Mouse (Mus musculus) CD4-positive helper T cell, adult 2 months (primary cell): ENCODE measurements around the gene St6galnac6.
A peak's percentile ranks its signal among the peaks of the same experiment; 100 is the strongest.

Source experiments
- DNase-seq: peaks from one replicate; pipeline ENCODE4 v3.0.0-alpha.2; 2012; ENCODE audit warnings: low read depth, missing footprints, low spot score

The St6galnac6 gene

GRCm38 (mm10) chr2:32617109-32617508 lies 17.6 kb downstream of the St6galnac6 start:
- DNase-seq, result no peak

GRCm38 (mm10) chr2:32617601-32618000 lies 18.1 kb downstream of the St6galnac6 start:
- DNase-seq, result no peak

- DNase-seq, result no peak
Observed at GRCm38 (mm10) chr2:32618051-32618450, 18.5 kb downstream of the St6galnac6 start.

- DNase-seq, result no peak
Observed at GRCm38 (mm10) chr2:32620682-32621516, 21.4 kb downstream of the St6galnac6 start.

GRCm38 (mm10) chr2:32621517-32621859 lies 22.0 kb downstream of the St6galnac6 start, which contains the start of gene Ak1:
Gene Ak1, plus strand, starts transcription at chr2:32621758.
- DNase-seq, result no peak

GRCm38 (mm10) chr2:32624111-32624748 lies 24.7 kb downstream of the St6galnac6 start:
- no peak for DNase-seq

GRCm38 (mm10) chr2:32625212-32625872 lies 25.8 kb downstream of the St6galnac6 start:
- no peak for DNase-seq

GRCm38 (mm10) chr2:32625873-32626694 lies 26.6 kb downstream of the St6galnac6 start:
- DNase-seq, result no peak

- no peak for DNase-seq
Observed at GRCm38 (mm10) chr2:32627266-32628043, 27.9 kb downstream of the St6galnac6 start.

GRCm38 (mm10) chr2:32628044-32628550 lies 28.6 kb downstream of the St6galnac6 start:
- no peak for DNase-seq

- DNase-seq, result no peak
Observed at GRCm38 (mm10) chr2:32628729-32629128, 29.2 kb downstream of the St6galnac6 start.

GRCm38 (mm10) chr2:32629276-32629976 lies 29.9 kb downstream of the St6galnac6 start:
- no peak for DNase-seq

- DNase-seq, result no peak
Observed at GRCm38 (mm10) chr2:32630036-32630435, 30.5 kb downstream of the St6galnac6 start.

- no peak for DNase-seq
Observed at GRCm38 (mm10) chr2:32631046-32631445, 31.5 kb downstream of the St6galnac6 start.

GRCm38 (mm10) chr2:32631737-32632394 lies 32.4 kb downstream of the St6galnac6 start:
- peak; percentile 75 for DNase-seq

- DNase-seq, result no peak
Observed at GRCm38 (mm10) chr2:32633660-32634059, 34.2 kb downstream of the St6galnac6 start.

GRCm38 (mm10) chr2:32634277-32635105 lies 35.0 kb downstream of the St6galnac6 start:
- DNase-seq, result no peak

GRCm38 (mm10) chr2:32636617-32637016 lies 37.1 kb downstream of the St6galnac6 start:
- DNase-seq, result no peak
